Mouse (Mus musculus): Measurements from ENCODE around the gene AU022751. TPM values are rescaled to one million over a fixed set of nuclear protein-coding genes. Genes with fewer than 3 reads are reported as not detected.

The AU022751 gene
- polyA plus RNA-seq (2012; rRNA removed; ENCODE audit: low replicate concordance), result not detected in 2 replicates

GRCm38 (mm10) chrX:6082954-6083680, at the start of gene AU022751:
TSS of gene AU022751 (minus strand) at chrX:6083419.

GRCm38 (mm10) chrX:6047066-6047935, 35.9 kb downstream of the AU022751 start, which contains the start of gene Nudt11:
TSS of gene Nudt11 (plus strand) at chrX:6047453.

Other genes starting within 250 kb of the AU022751 start
- gene Nudt11, start 36.0 kb downstream of the AU022751 start, polyA plus RNA-seq (2012; rRNA removed; ENCODE audit: low replicate concordance), result 0.04 and 0.11 TPM in 2 replicates
- gene Nudt10, start 89.6 kb upstream of the AU022751 start, polyA plus RNA-seq (2012; rRNA removed; ENCODE audit: low replicate concordance), result 0.06 TPM in 1 of 2 replicates, not detected in the other
- not detected in 2 replicates for gene Bmp15, start 237.3 kb upstream of the AU022751 start, polyA plus RNA-seq (2012; rRNA removed; ENCODE audit: low replicate concordance)